Mouse (Mus musculus) kidney, embryonic 15.5 days (tissue): ENCODE measurements at regions not wholly inside any gene's neighbourhood (a gene's known extent, or its start where the extent isn't known, plus 50 kb on each side); places are given as distances from the start of the nearest gene placed in this dataset.
"Not testable (repeated sequence)": the region's sequence is repeated elsewhere in the genome, so short reads cannot be mapped to it uniquely, and the experiment has no call there.

Experiments used
- ATAC-seq: fragments of 200-750 bp; cut with Nextera tagmentation; replicated peaks from 2 replicates; pipeline ENCODE4 v1.8.0; 2017; ENCODE audit warnings: moderate TSS enrichment; ENCODE audit not compliant: low FRiP score
- H3K27ac ChIP-seq: fragments of 300-500 bp; sonication (generic); 2 replicates; pipeline ENCODE4 v1.5.1; 2015; ENCODE audit warnings: mild to moderate bottlenecking, inconsistent platforms
- H3K27me3 ChIP-seq: fragments of 300-500 bp; sonication (generic); 2 replicates; pipeline ENCODE4 v1.6.1; 2015; ENCODE audit warnings: inconsistent platforms
- H3K36me3 ChIP-seq: fragments of 300-500 bp; sonication (generic); 2 replicates; pipeline ENCODE4 v1.6.1; 2015; ENCODE audit warnings: inconsistent platforms
- H3K4me1 ChIP-seq: fragments of 300-500 bp; sonication (generic); 2 replicates; pipeline ENCODE4 v1.6.1; 2015; ENCODE audit warnings: inconsistent platforms
- H3K4me2 ChIP-seq: fragments of 300-500 bp; sonication (generic); 2 replicates; pipeline ENCODE4 v1.6.1; 2015; ENCODE audit warnings: moderate library complexity, mild to moderate bottlenecking, inconsistent platforms
- H3K4me3 ChIP-seq: fragments of 300-500 bp; sonication (generic); replicated peaks from 2 replicates; pipeline ENCODE4 v1.5.1; 2015; ENCODE audit warnings: mild to moderate bottlenecking, inconsistent platforms
- H3K9ac ChIP-seq: fragments of 300-500 bp; sonication (generic); 2 replicates; pipeline ENCODE4 v1.6.1; 2015; ENCODE audit warnings: mild to moderate bottlenecking, inconsistent platforms
- H3K9me3 ChIP-seq: fragments of 300-500 bp; sonication (generic); replicated peaks from 2 replicates; pipeline ENCODE4 v1.6.1; 2016; ENCODE audit warnings: inconsistent platforms
- WGBS: fragments of 180-500 bp; shearing (Covaris S2); methylation state at CpG from one replicate; pipeline ENCODE4 v1.1.7; 2015; ENCODE audit warnings: mixed read lengths; 5-methylcytosine and 5-hydroxymethylcytosine counted together

DNA sequence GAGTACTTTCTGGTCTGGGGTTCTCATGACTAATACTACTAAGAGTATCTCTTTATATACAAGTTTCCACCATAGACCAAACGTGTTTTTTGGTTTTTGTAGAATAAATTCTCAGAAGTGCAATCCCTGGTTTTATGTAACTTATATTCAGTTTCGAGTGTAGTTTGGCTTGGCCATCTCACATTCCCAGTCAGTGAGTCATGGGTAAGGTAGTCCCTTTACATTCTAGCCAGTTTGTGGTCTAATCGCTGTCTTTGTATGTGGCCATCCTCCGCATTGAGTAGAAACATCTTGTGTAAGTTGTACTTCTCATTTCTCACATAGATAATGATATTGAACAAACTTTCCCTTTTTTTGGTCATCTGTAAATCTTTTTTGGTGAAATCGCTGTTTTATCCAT, 88.3 kb downstream of the Anxa5 start:
- 85% methylated on average over 5 of the region's 5 CpGs for WGBS
- no peaks in the 10 kb centered on the region for H3K36me3 ChIP-seq
- H3K4me2 ChIP-seq, result no peak overlapping the region
- H3K9me3 ChIP-seq, result no peaks in the 10 kb centered on the region
- H3K4me3 ChIP-seq, result no peak overlapping the region
- no peak overlapping the region for H3K9ac ChIP-seq
- H3K27ac ChIP-seq, result no peak overlapping the region
- no peaks in the 10 kb centered on the region for H3K27me3 ChIP-seq
- no peaks in the 10 kb centered on the region for H3K4me1 ChIP-seq
- no peak for ATAC-seq

DNA sequence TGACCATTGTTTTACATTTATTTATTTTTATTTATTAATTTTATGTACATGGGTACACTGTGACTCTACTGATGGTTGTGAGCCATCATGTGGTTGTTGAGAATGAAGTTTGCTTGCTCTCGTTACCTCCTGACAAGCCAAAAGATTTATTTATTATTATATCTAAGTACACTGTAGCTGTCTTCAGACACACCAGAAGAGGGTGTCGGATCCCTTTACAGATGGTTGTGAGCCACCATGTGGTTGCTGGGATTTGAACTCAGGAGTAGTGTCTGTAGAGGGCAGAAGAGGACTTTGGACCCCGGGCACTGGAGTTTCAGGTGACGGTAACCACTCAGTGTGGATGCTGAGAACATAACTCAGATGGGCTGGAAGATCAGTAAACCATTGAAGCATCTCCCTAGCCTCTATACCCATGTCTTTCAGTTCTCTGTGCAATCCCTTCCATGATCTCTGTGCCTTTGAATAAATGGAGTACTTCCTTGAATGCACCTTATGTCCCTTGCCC, 92.2 kb downstream of the Anxa5 start:
- Histone ChIP-seq H3K4me2 (no peak overlapping the region), H3K4me1 (no peaks in the 10 kb centered on the region), H3K27ac (no peak overlapping the region), H3K27me3 (no peaks in the 10 kb centered on the region), H3K4me3 (no peak overlapping the region), H3K9me3 (no peaks in the 10 kb centered on the region), H3K36me3 (no peaks in the 10 kb centered on the region), H3K9ac (no peak overlapping the region)
- WGBS, result 82% methylated on average over 4 of the region's 4 CpGs
- ATAC-seq, result no peak

GRCm38 (mm10) chr3:36381621-36382193, 94.0 kb downstream of the Anxa5 start:
- no peak overlapping the region for H3K4me2 ChIP-seq
- H3K9ac ChIP-seq, result no peak overlapping the region
- no peak for ATAC-seq
- no peak overlapping the region for H3K27ac ChIP-seq
- no peaks in the 10 kb centered on the region for H3K27me3 ChIP-seq
- H3K4me1 ChIP-seq, result no peaks in the 10 kb centered on the region
- no peaks in the 10 kb centered on the region for H3K9me3 ChIP-seq
- no peak overlapping the region for H3K4me3 ChIP-seq
- H3K36me3 ChIP-seq, result no peaks in the 10 kb centered on the region
- WGBS, result 85% methylated on average over 5 of the region's 5 CpGs

DNA sequence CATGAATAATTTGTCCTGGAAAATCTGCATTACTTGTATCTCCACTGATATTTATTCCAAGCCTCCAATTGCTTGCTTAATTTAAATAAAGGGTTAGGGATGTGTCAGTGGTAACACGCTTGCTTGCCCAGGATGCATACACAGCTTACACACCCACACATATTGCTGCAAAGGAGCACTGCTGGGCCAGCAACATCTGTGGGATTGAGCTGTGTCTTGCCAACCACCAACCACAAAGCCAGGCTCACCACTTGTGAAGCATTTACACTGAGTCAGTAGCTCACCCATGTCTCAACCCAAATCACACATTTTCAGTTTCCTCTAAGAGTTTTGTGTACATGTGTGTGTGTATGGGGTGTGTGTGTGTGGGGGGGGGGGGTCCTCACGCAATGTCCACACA, 100.0 kb downstream of the Anxa5 start:
- Histone ChIP-seq H3K4me3 (no peak overlapping the region), H3K27me3 (no peaks in the 10 kb centered on the region), H3K27ac (no peak overlapping the region), H3K4me2 (no peak overlapping the region), H3K4me1 (no peaks in the 10 kb centered on the region), H3K9ac (no peak overlapping the region), H3K9me3 (no peaks in the 10 kb centered on the region), H3K36me3 (no peaks in the 10 kb centered on the region)
- no peak for ATAC-seq
- WGBS, result 78% methylated on average over 2 of the region's 2 CpGs

- Histone ChIP-seq H3K36me3 (no peaks in the 10 kb centered on the region), H3K27me3 (no peaks in the 10 kb centered on the region), H3K9ac (no peak overlapping the region), H3K4me2 (no peak overlapping the region), H3K27ac (no peak overlapping the region), H3K9me3 (no peaks in the 10 kb centered on the region), H3K4me1 (no peaks in the 10 kb centered on the region), H3K4me3 (no peak overlapping the region)
- ATAC-seq, result no peak
- whole genome bisulfite sequencing, result 59% methylated on average over 5 of the region's 5 CpGs
Observed at GRCm38 (mm10) chr3:36374939-36375338, 100.8 kb downstream of the Anxa5 start.

DNA sequence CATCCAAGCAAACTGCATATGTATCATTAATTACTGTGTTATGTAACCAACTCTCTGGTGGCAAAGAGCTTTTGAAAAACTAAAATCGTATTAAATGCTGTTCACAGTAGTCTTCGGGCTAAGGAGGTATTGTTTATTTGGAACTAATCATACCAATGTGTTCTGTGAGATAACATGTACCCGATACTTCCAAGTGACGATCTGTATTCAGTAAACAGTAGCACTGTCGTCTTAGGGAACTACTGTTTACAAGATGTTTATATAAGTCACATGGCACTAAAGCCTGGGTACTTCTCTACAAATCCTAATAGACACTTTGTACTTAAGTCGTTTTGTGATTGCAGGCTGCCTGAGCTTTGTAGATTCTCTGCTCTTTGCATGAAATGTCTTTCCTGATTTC, 114.8 kb downstream of the Anxa5 start:
- Histone ChIP-seq H3K27me3 (no peaks in the 10 kb centered on the region), H3K4me2 (no peak overlapping the region), H3K4me1 (no peaks in the 10 kb centered on the region), H3K36me3 (no peaks in the 10 kb centered on the region), H3K9ac (no peak overlapping the region), H3K9me3 (no peaks in the 10 kb centered on the region), H3K27ac (no peak overlapping the region), H3K4me3 (no peak overlapping the region)
- 75% methylated on average over 6 of the region's 6 CpGs for WGBS
- ATAC-seq, result no peak

DNA sequence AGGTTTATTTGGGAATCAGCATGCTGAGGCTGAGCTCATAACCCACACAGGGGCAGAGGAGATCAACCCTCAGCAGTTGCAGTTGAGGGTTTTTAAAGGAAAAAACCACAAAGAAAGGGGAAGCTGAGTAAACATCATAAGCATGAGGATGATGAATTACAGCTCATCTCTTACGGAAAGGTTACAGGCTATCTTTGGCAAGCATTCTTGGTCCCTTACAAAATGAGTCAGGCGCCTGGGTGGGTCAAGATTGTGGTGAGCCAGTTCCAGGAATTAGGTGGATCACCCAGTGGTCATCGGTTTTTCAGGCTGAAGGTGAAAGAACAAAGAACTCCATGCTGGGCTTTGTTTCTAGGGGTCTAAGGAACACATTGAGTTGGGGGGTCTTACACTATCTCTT, 121.5 kb downstream of the Anxa5 start:
- not testable (repeated sequence) for H3K4me3 ChIP-seq, H3K27me3 ChIP-seq, H3K4me1 ChIP-seq, H3K36me3 ChIP-seq, ATAC-seq, H3K9ac ChIP-seq, H3K27ac ChIP-seq, H3K4me2 ChIP-seq, H3K9me3 ChIP-seq
- WGBS, result 91% methylated on average over 3 of the region's 3 CpGs

GRCm38 (mm10) chr3:36352032-36352742, 123.5 kb downstream of the Anxa5 start:
- H3K4me2 ChIP-seq, result no peak overlapping the region
- H3K36me3 ChIP-seq, result no peaks in the 10 kb centered on the region
- H3K4me1 ChIP-seq, result no peaks in the 10 kb centered on the region
- H3K9me3 ChIP-seq, result no peaks in the 10 kb centered on the region
- H3K4me3 ChIP-seq, result no peak overlapping the region
- ATAC-seq, result no peak
- no peak overlapping the region for H3K27ac ChIP-seq
- H3K9ac ChIP-seq, result no peak overlapping the region
- no peaks in the 10 kb centered on the region for H3K27me3 ChIP-seq
- 51% methylated on average over 4 of the region's 4 CpGs for WGBS

GRCm38 (mm10) chr3:36349073-36349472, 126.6 kb downstream of the Anxa5 start:
- H3K27me3 ChIP-seq, result no peaks in the 10 kb centered on the region
- no peak for ATAC-seq
- no peaks in the 10 kb centered on the region for H3K9me3 ChIP-seq
- no peak overlapping the region for H3K27ac ChIP-seq
- H3K9ac ChIP-seq, result no peak overlapping the region
- H3K36me3 ChIP-seq, result no peaks in the 10 kb centered on the region
- 78% methylated on average over 4 of the region's 4 CpGs for WGBS
- H3K4me1 ChIP-seq, result no peaks in the 10 kb centered on the region
- H3K4me2 ChIP-seq, result no peak overlapping the region
- no peak overlapping the region for H3K4me3 ChIP-seq

GRCm38 (mm10) chr3:36340889-36341533, 118.9 kb upstream of the Qrfpr start:
- H3K4me3 ChIP-seq, result no peak overlapping the region
- H3K9me3 ChIP-seq, result no peaks in the 10 kb centered on the region
- no peak overlapping the region for H3K27ac ChIP-seq
- H3K36me3 ChIP-seq, result no peaks in the 10 kb centered on the region
- no peak overlapping the region for H3K4me2 ChIP-seq
- no peak; the same call in 1 of the 2 replicates for ATAC-seq
- no peaks in the 10 kb centered on the region for H3K27me3 ChIP-seq
- no peak overlapping the region for H3K9ac ChIP-seq
- H3K4me1 ChIP-seq, result no peaks in the 10 kb centered on the region
- 49% methylated on average over 6 of the region's 6 CpGs for WGBS

DNA sequence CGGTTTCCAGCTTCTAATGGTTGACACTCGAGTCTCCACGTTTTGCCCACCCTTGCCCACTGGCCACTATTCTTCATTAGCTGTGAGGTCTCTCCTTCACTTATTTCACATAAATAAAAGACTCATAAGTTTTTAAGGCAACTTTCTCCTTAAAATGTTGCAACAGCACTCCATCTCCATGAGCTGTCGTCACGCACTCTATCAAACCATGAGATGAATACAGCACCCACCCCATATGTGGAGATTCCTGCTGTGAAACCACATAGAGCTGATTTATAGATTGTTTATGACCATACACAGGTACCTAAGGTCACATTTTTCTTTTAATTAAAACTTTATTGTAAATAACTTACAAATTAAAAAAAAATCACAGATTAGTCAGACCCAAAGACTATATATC, 117.5 kb upstream of the Qrfpr start:
- H3K27me3 ChIP-seq, result no peaks in the 10 kb centered on the region
- no peak overlapping the region for H3K9ac ChIP-seq
- 90% methylated on average over 5 of the region's 5 CpGs for WGBS
- H3K9me3 ChIP-seq, result no peaks in the 10 kb centered on the region
- no peak overlapping the region for H3K27ac ChIP-seq
- no peak overlapping the region for H3K4me2 ChIP-seq
- no peak for ATAC-seq
- H3K4me1 ChIP-seq, result no peaks in the 10 kb centered on the region
- H3K4me3 ChIP-seq, result no peak overlapping the region
- H3K36me3 ChIP-seq, result no peaks in the 10 kb centered on the region

- Histone ChIP-seq H3K36me3 (no peaks in the 10 kb centered on the region), H3K4me1 (no peaks in the 10 kb centered on the region), H3K9me3 (no peaks in the 10 kb centered on the region), H3K9ac (no peak overlapping the region), H3K4me3 (no peak overlapping the region), H3K4me2 (no peak overlapping the region), H3K27ac (no peak overlapping the region), H3K27me3 (no peaks in the 10 kb centered on the region)
- 73% methylated on average over 5 of the region's 5 CpGs for WGBS
- ATAC-seq, result no peak
Observed at GRCm38 (mm10) chr3:36334279-36334678, 112.2 kb upstream of the Qrfpr start.
